Mouse (Mus musculus) C3H10T1/2 (cell line): ENCODE results near the gene Tprg. TPM values are rescaled to one million over a fixed set of nuclear protein-coding genes. Genes with fewer than 3 reads are reported as not detected.

Experiments used
- polyA plus RNA-seq, 2 experiments: library from polyadenylated mRNA; unstranded; fragments of >200 nt; fragmentation: generic; extraction: Trizol; gene quantifications; one replicate each; pipeline ENCODE4 v1.2.1; 2012; ENCODE audit warnings: missing spikeins in 2 of 2

The Tprg gene
- under 1 TPM; 0.06 to 0.77 TPM for polyA plus RNA-seq

GRCm38 (mm10) chr16:25286517-25286916 lies at the start of gene Tprg:
Gene Tprg (plus strand): TSS chr16:25286817.

